Mouse (Mus musculus): ENCODE data around the gene Prss58. TPM values are rescaled to one million over a fixed set of nuclear protein-coding genes. Genes with fewer than 3 reads are reported as not detected.

Prss58 gene
- not detected for total RNA-seq (2021)
- long read RNA-seq, experiment 1, result 0 reads
- long read RNA-seq, experiment 2, result 0 reads

GRCm38 (mm10) chr6:40900287-40900686, at the start of gene Prss58:
Gene Prss58, minus strand, starts transcription at chr6:40900387.
- DNase-seq (ENCODE audit: low spot score), result no peak

GRCm38 (mm10) chr6:40940457-40940856, 40.3 kb upstream of the Prss58 start, which contains the start of gene 1700074P13Rik:
Gene 1700074P13Rik, minus strand, starts transcription at chr6:40940557.
- DNase-seq (ENCODE audit: low spot score), result no peak

- DNase-seq (ENCODE audit: low spot score), result no peak
These were observed 19.8 kb upstream of the Prss58 start for GRCm38 (mm10) chr6:40919954-40920353.

- no peak for DNase-seq (ENCODE audit: low spot score)
These were observed 5.5 kb downstream of the Prss58 start for GRCm38 (mm10) chr6:40894716-40895115.

GRCm38 (mm10) chr6:40893577-40893976, 6.6 kb downstream of the Prss58 start:
- DNase-seq (ENCODE audit: low spot score), result no peak

GRCm38 (mm10) chr6:40891754-40892153, 8.4 kb downstream of the Prss58 start:
- no peak for DNase-seq (ENCODE audit: low spot score)

GRCm38 (mm10) chr6:40890973-40891372, 9.2 kb downstream of the Prss58 start:
- DNase-seq (ENCODE audit: low spot score), result no peak

GRCm38 (mm10) chr6:40887394-40887793, 12.8 kb downstream of the Prss58 start, which contains the start of gene Moxd2:
Gene Moxd2, minus strand, starts transcription at chr6:40887494.
- no peak for DNase-seq (ENCODE audit: low spot score)

GRCm38 (mm10) chr6:40845283-40845682, 54.9 kb downstream of the Prss58 start:
- no peak for DNase-seq (ENCODE audit: low spot score)

Other genes starting within 250 kb of the Prss58 start
- gene Moxd2, start 12.9 kb downstream of the Prss58 start, total RNA-seq (2021), result not detected
- gene 1700074P13Rik, start 40.2 kb upstream of the Prss58 start, total RNA-seq (2021), result not detected
- gene Gm4744, start 51.5 kb upstream of the Prss58 start, total RNA-seq (2021), result not detected
- gene 1810009J06Rik, start 64.4 kb upstream of the Prss58 start, total RNA-seq (2021), result not detected
- gene Gm2663, start 99.1 kb upstream of the Prss58 start, total RNA-seq (2021), result not detected
- gene 2210010C04Rik, start 135.1 kb upstream of the Prss58 start, total RNA-seq (2021), result not detected

Measured in gastrocnemius, adult 18-20 months (tissue).